Mouse (Mus musculus): ENCODE results near the gene Cfap126. TPM values are rescaled to one million over a fixed set of nuclear protein-coding genes. Genes with fewer than 3 reads are reported as not detected.

The Cfap126 gene
- polyA plus RNA-seq, 1 experiment: 12.0 TPM

DNA sequence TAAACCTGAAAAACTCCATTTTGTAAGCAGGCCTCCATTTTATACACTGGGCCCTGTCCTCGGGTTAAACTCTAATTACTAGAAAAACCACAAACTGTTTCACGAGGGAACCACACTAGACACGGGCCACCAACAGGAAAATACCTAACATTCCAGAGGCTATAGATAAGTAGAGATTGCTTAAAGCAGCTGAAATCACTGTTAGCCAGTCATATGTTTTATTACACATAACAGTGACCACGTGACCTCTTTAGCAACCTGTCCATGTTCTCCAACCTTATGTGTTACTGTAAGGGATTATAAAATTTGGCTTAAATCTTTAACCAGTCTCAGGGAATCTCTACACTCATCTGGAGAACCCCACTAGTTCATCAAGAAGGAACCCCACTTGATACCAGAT lies 19.3 kb upstream of the Cfap126 start:
- DNase-seq (ENCODE audit: low read depth): no peak

GRCm38 (mm10) chr1:171096110-171096964 lies 17.4 kb upstream of the Cfap126 start:
- no peak for DNase-seq (ENCODE audit: low read depth)

- DNase-seq (ENCODE audit: low read depth): no peak
Measured at GRCm38 (mm10) chr1:171097136-171097535, 16.6 kb upstream of the Cfap126 start.

DNA sequence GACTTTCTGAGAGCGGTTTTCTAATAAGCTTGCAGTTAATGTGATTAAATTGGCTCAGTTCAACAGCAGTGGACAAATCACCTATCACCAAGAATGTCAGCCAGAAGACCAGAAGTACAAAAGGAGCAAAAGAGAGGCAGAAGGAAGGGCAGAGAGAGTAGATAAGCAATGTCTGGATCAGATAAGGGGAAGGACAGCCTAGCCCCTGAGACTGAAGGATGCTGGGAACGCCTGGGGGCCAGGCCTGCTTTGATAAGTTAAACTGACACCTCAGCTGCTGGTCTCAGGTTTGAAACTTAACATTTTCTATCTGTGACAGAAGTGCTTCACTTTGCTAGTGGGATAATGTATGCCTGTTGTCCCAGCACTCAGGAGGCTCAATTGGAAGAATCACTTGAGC lies 16.1 kb upstream of the Cfap126 start:
- DNase-seq (ENCODE audit: low read depth): no peak

GRCm38 (mm10) chr1:171101033-171101432 lies 12.7 kb upstream of the Cfap126 start:
- DNase-seq (ENCODE audit: low read depth): no peak

GRCm38 (mm10) chr1:171101733-171102546 lies 11.8 kb upstream of the Cfap126 start:
- no peak for DNase-seq (ENCODE audit: low read depth)

DNA sequence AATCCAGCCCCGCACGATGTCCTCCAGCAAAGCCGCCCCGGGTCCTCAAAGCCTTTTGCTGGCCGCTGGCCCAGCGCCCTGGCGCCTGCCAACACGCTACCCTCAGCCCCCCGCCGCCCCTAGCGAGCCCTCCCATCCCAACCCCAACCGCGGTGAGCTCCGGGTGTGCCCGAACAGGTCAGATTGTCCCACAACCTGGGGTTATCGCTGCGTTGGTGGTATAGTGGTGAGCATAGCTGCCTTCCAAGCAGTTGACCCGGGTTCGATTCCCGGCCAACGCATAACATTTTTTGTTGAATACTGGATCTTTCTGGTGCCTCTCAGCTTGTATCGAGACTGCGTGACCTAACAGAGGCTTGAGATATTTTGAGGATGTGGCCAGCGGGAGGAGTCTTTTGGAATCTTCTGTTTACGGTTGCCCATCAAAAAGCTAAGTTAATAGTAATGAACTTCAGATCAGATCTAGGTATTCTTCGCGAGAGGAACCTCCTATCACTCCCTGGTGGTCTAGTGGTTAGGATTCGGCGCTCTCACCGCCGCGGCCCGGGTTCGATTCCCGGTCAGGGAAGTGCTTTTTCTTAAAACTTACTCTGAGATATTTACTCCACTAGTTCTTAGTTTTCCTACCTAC lies 11.1 kb upstream of the Cfap126 start:
- DNase-seq (ENCODE audit: low read depth): no peak

GRCm38 (mm10) chr1:171103179-171103840 lies 10.4 kb upstream of the Cfap126 start:
- no peak for DNase-seq (ENCODE audit: low read depth)

DNA sequence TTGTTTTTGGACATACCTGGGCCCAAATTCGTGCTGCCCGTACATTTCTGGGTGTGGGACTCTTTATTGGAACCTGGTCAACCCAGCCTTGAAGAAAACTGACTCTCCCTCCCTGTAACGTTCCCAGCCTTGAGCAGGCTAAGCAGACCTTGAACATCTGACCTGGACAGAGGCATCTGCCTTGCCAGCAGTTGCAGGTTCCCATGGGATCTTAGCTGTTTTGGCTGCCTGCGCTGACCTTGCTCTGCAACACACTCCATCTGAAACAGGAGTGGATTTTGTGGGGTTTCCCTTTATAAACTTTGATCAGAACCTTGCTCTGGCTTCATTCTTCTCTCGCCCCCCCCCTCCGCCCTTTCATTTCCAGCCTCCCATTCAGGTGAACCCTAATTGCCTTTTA lies 8.5 kb upstream of the Cfap126 start:
- DNase-seq (ENCODE audit: low read depth): no peak

DNA sequence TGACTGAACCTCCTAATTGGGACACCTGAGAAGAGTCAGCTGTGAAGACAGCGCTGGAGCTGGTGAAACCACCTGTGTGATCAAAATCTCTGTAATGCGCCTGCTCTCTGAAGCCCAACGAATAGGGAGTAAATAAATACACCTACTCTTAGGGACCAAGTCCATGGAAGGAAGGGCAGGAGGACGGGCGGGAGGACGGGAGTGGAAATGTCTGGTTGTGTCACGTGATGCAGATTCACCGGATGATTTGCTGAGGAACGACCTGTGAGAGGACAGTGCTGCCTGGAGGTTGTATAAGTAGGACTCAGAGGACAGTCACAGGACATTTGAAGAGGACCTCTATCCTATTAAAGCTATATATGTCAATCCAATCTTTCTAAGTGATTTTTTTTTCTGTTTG lies 4.1 kb upstream of the Cfap126 start:
- no peak for DNase-seq (ENCODE audit: low read depth)

DNA sequence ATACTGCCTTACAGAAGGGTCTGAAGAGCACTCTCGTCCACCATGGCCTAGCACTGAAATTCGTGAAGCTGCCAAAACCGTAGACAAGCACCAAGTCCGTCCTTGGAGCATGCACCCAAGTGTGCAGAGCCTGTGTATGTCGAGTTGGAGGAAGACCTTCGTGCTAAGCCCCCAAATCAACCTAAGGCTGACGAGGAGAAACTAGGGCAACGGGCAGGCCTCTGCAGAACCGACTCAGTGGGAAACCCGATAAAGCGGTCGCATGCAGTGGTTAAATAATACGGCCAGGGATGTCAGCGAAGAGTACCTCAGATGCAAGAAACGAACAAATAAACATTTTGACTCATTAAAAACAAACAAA lies 3.1 kb upstream of the Cfap126 start:
- DNase-seq (ENCODE audit: low read depth): no peak

DNA sequence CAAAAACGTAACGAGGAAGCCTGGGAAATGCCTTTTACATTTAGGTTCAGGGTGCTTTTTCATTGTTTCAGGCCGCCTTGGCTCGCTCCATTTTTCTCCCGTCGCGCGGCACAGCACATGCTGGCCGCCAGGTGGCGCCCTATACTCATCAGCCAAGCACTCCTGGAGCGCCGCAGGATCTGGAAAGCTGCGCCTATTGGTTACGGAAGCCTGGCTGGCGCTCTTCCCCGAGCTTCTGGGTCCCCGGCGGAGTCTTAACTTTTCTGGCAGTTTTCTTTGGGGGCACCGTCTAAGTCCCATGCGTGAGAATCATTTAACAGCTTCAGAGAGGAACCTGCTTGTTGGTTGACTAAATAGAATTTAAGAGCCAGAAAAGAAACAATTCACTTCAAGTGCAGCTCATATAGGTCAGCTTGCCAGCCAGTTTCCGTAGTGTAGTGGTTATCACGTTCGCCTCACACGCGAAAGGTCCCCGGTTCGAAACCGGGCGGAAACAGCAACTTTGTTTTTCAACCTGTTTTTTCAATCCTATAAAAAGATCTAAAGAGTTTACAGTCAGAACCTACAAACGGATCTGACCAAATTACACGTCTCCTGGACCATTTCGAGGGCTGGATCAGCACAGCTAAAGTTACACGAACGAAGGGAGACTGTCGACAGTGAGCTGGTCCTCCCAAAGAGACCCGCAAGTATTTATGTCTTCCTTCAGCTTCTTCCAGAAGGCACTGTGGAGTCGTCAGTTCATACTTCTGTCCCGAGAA lies 2.5 kb upstream of the Cfap126 start:
- no peak for DNase-seq (ENCODE audit: low read depth)

- DNase-seq (ENCODE audit: low read depth): no peak
Measured at GRCm38 (mm10) chr1:171111781-171112575, 1.7 kb upstream of the Cfap126 start.

- DNase-seq (ENCODE audit: low read depth): no peak
Measured at GRCm38 (mm10) chr1:171112986-171113385, 732 bp upstream of the Cfap126 start.

DNA sequence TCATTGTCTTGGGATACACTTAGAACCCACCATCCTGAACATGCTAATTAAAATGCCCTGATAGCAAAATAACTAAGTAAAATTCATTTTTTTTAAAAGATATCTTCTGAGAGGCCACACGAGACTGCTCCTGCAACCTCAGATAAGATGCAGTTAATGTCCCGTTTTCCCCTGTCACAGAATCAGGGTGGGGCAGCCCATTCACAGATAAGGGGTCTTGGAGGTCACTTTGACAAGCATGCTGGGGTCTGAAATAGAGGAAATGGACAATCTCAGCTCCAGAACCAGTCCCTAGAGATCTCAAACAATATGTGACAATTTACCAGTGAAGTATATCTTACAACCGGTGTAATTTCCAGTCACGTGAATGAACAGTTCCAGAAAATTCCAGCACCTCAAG lies 2.6 kb downstream of the Cfap126 start:
- DNase-seq (ENCODE audit: low read depth): no peak

GRCm38 (mm10) chr1:171118269-171118684 lies 4.6 kb downstream of the Cfap126 start:
- no peak for DNase-seq (ENCODE audit: low read depth)

- DNase-seq (ENCODE audit: low read depth): no peak
Measured at GRCm38 (mm10) chr1:171118996-171119395, 5.3 kb downstream of the Cfap126 start.

DNA sequence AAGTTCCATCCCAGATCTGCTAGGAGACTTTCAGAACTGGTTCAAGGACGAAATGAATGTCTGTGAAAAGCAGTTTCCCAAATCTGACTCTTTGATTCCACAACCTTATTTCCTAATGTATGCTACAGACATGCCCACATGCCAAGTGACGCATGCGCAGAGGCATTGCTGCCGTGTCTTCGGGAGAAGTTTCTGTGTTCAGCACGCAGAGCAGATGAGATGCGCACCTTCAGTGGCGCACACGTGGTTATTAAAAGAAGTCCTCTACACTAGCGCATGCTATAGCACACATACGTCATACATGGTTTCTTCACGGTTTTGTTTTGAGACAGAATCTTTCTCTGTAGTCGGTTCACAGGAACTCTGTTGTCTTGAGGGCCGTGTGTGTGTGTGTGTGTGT lies 5.7 kb downstream of the Cfap126 start:
- DNase-seq (ENCODE audit: low read depth): no peak

GRCm38 (mm10) chr1:171120893-171121292 lies 7.2 kb downstream of the Cfap126 start:
- DNase-seq (ENCODE audit: low read depth): no peak

- DNase-seq (ENCODE audit: low read depth): no peak
Measured at GRCm38 (mm10) chr1:171121839-171122238, 8.1 kb downstream of the Cfap126 start.
